Mouse (Mus musculus): Measurements from ENCODE around the gene Cts8.

The Cts8 gene

DNA sequence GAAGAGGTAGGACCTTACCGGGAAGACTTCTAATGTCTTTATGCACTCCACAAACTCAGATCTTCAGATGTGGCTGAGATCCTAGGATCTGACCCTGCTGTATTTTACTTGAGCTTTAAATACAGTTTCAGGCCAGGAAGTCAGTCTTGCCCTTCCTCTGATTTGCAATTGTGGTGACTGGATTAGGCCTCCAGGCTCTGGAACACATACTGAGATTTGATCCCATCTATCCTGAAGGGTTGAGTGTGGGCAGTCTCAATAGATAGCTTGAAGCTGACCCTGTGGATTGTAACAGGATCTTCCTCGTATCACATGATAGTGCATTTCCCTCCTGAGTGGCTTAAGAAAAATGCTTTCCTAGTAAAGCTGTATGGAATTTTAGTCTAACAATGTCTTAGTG, at the start of gene Cts8:
TSS of gene Cts8 (minus strand) at position 101 of the 400 bp plus-strand sequence.
- no peak for DNase-seq

- no peak for DNase-seq
Measured at GRCm38 (mm10) chr13:61288739-61289138, 33.6 kb upstream of the Cts8 start, which contains the start of gene Gm49398. TSS of gene Gm49398 (minus strand) at chr13:61288839.

GRCm38 (mm10) chr13:61241076-61241947, 13.8 kb downstream of the Cts8 start:
- peak; percentile 2 for DNase-seq

DNA sequence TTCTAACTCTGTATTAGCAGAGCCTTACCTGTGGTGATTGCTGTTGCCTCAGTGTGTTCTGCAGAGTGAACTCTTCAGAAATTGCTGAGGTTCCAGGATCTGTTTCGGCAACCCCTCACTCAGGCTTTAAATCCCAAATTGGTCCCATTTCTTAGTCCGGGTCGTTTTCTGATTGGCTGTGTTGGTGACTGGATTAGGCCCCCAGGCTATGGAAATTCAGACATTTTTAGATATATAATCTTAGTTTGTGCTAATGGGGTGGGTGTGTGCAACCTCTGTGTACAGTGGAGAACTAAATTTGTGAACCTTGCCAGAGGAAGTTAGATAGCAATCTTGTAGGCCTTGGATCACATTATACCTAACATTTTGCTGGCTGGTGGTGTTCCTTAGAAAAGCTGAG, 51.8 kb downstream of the Cts8 start, which contains the start of gene Cts6:
TSS of gene Cts6 (minus strand) at position 101 of the 400 bp plus-strand sequence.
- no peak for DNase-seq
